Mouse (Mus musculus) heart, adult 10 weeks (tissue): Measurements from ENCODE around the gene Vmn1r19. TPM values are rescaled to one million over a fixed set of nuclear protein-coding genes. Genes with fewer than 3 reads are reported as not detected.

Experiments used
- polyA plus RNA-seq: library from polyadenylated mRNA; stranded (reverse); fragments of 350-450 nt; fragmentation: Illumina TruSeq; extraction: RNeasy Lipid Tissue Mini Kit (QIAGEN cat#74804); gene quantifications from one replicate; pipeline ENCODE4 v1.2.3, GENCODE M21; 2014; ENCODE audit warnings: low read depth, low replicate concordance

Vmn1r19 gene
- polyA plus RNA-seq: not detected

GRCm38 (mm10) chr6:57403480-57403879 lies at the start of gene Vmn1r19:
Gene Vmn1r19, plus strand, starts transcription at chr6:57403780.

GRCm38 (mm10) chr6:57363627-57364026 lies 40.0 kb upstream of the Vmn1r19 start, which contains the start of gene Vmn1r17:
Gene Vmn1r17, minus strand, starts transcription at chr6:57363727.

GRCm38 (mm10) chr6:57395683-57396082 lies 7.9 kb upstream of the Vmn1r19 start, which contains the start of gene Vmn1r18:
Gene Vmn1r18, minus strand, starts transcription at chr6:57395783.

GRCm38 (mm10) chr6:57428630-57429029 lies 25.1 kb downstream of the Vmn1r19 start, which contains the start of gene Vmn1r20:
Gene Vmn1r20, plus strand, starts transcription at chr6:57428930.

Other genes starting within 250 kb of the Vmn1r19 start
- gene Vmn1r12, start 246.9 kb upstream of the Vmn1r19 start, polyA plus RNA-seq: not detected
- not detected for gene Vmn1r13, start 200.5 kb upstream of the Vmn1r19 start, polyA plus RNA-seq
- not detected for gene Vmn1r14, start 172.1 kb upstream of the Vmn1r19 start, polyA plus RNA-seq
- not detected for gene Vmn1r15, start 145.8 kb upstream of the Vmn1r19 start, polyA plus RNA-seq
- gene Vmn1r16, start 74.3 kb upstream of the Vmn1r19 start, polyA plus RNA-seq: not detected
- not detected for gene Vmn1r17, start 40.1 kb upstream of the Vmn1r19 start, polyA plus RNA-seq
- not detected for gene Vmn1r18, start 8.0 kb upstream of the Vmn1r19 start, polyA plus RNA-seq
- gene Vmn1r20, start 25.1 kb downstream of the Vmn1r19 start, polyA plus RNA-seq: not detected
- gene Ppm1k, start 131.7 kb downstream of the Vmn1r19 start, polyA plus RNA-seq: 72.4 TPM
- gene Herc6, start 177.2 kb downstream of the Vmn1r19 start, polyA plus RNA-seq: 3.6 TPM